Mouse (Mus musculus): Measurements from ENCODE around the gene Fbxl17. TPM values are rescaled to one million over a fixed set of nuclear protein-coding genes. Genes with fewer than 3 reads are reported as not detected.

The Fbxl17 gene
- polyA plus RNA-seq, 1 experiment = 7.3 TPM

DNA sequence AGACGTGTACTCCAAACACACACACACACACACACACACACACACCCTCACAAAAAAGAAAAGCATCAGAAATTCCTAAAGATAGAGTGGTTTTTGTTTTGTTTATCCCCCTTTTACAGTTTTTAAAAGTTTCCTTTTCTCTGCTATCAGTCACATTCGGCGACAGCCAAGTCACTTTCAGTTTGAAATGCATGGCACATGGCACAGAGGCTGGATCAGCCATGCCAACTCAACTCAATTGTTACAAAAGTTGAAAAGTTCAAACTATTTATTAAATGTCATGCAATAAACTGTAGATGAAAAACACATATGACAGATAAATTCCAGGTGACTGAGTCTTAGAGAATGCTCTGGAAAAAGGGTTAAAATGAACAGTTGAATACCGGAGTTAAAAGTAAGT is 287.8 kb downstream of the Fbxl17 start:
- no peaks in the 10 kb centered on the region for H3K4me1 ChIP-seq (replicated peaks; ENCODE audit: control insufficient read depth, insufficient read depth, low read length)
- H3K27ac ChIP-seq (ENCODE audit: control insufficient read depth, insufficient read depth, low read length) = no peak overlapping the region
- H3K27me3 ChIP-seq (ENCODE audit: control insufficient read depth, insufficient read depth, low read length) = no peaks in the 10 kb centered on the region
- no peak overlapping the region for H3K4me3 ChIP-seq (ENCODE audit: control insufficient read depth, insufficient read depth, low read length)
- 94% methylated on average over 4 of the region's 4 CpGs for WGBS
- TF ChIP-seq CTCF (IDR thresholded peaks at IDR 0.05; ENCODE audit: borderline replicate concordance, control insufficient read depth, extremely low read depth, insufficient read depth, low read length, poor library complexity) (no peak), POLR2A (IDR thresholded peaks at IDR 0.05; ENCODE audit: control insufficient read depth, extremely low read depth, insufficient read depth, low read length, poor library complexity) (no peak)
- no peak for DNase-seq
- no peaks in the 10 kb centered on the region for H3K36me3 ChIP-seq (ENCODE audit: control insufficient read depth, insufficient read depth, low read length)

DNA sequence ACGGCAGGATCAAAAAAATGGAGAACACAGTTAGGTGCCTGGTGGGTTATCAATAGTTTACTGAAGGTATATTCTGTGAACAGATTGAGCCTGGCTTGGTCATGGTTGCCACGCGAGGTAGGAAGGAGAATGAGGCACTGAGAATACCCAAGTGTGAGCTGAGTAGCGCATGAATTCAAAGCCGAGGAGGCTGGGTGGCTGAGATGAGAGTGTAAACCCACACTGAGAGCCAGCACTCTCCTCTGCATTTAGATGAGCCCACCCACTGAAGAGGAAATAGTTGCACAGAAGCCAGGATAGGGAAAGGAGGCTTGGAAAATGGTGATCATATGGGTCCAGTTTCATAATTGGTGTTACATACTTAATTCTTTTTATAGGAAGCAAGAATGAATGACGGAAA is 290.7 kb downstream of the Fbxl17 start:
- TF ChIP-seq CTCF (IDR thresholded peaks at IDR 0.05; ENCODE audit: borderline replicate concordance, control insufficient read depth, extremely low read depth, insufficient read depth, low read length, poor library complexity) (no peak), POLR2A (IDR thresholded peaks at IDR 0.05; ENCODE audit: control insufficient read depth, extremely low read depth, insufficient read depth, low read length, poor library complexity) (no peak)
- Histone ChIP-seq H3K4me1 (replicated peaks; ENCODE audit: control insufficient read depth, insufficient read depth, low read length) (no peaks in the 10 kb centered on the region), H3K36me3 (ENCODE audit: control insufficient read depth, insufficient read depth, low read length) (no peaks in the 10 kb centered on the region), H3K27me3 (ENCODE audit: control insufficient read depth, insufficient read depth, low read length) (no peaks in the 10 kb centered on the region), H3K4me3 (ENCODE audit: control insufficient read depth, insufficient read depth, low read length) (no peak overlapping the region), H3K27ac (ENCODE audit: control insufficient read depth, insufficient read depth, low read length) (no peak overlapping the region)
- no peak for DNase-seq
- over 99% methylated on average over 6 of the region's 6 CpGs for WGBS

DNA sequence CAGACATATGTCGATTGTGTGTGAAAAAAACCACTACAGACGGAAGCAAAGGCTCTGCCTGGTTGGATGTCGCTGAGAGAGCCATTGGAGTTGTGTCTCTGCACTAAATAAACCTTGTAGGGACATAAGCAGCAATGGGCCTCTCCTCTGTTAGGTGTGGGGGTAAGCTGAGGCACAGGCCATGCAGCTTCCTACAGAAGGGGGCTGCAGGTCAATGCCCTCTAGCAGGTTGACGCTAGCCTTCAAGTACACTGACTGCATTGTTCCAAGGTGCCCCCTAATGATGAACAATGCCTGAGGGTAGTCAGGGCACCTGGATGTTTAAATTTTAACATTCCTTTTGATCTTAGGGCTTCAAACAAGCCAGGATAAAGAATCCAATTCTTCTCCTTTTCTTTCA is 291.5 kb downstream of the Fbxl17 start:
- WGBS = 97% methylated on average over 4 of the region's 4 CpGs
- no peak for DNase-seq
- TF ChIP-seq CTCF (IDR thresholded peaks at IDR 0.05; ENCODE audit: borderline replicate concordance, control insufficient read depth, extremely low read depth, insufficient read depth, low read length, poor library complexity) = no peak
- TF ChIP-seq POLR2A (IDR thresholded peaks at IDR 0.05; ENCODE audit: control insufficient read depth, extremely low read depth, insufficient read depth, low read length, poor library complexity) = no peak
- H3K4me1 ChIP-seq (replicated peaks; ENCODE audit: control insufficient read depth, insufficient read depth, low read length) = no peaks in the 10 kb centered on the region
- H3K4me3 ChIP-seq (ENCODE audit: control insufficient read depth, insufficient read depth, low read length) = no peak overlapping the region
- H3K27me3 ChIP-seq (ENCODE audit: control insufficient read depth, insufficient read depth, low read length) = no peaks in the 10 kb centered on the region
- H3K36me3 ChIP-seq (ENCODE audit: control insufficient read depth, insufficient read depth, low read length) = no peaks in the 10 kb centered on the region
- H3K27ac ChIP-seq (ENCODE audit: control insufficient read depth, insufficient read depth, low read length) = no peak overlapping the region

DNA sequence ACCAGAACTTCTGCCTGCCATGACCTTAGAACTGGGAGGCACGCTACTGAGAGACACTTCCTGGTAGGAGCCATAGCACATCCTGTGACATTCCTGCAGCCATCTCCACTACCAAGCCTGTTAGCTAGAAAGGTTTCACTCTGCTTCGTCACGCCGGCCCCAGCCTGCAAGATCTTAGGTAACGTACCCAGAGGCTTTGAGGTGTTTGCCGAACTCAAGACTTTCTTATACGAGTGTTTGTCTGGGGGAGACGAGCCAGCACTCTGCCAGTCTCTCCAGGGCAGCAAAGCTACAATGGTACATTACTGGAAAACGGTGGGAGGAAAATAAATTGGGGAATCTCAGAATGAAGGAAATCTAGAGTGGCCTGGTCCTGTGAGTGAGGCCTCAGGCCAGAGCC is 292.1 kb downstream of the Fbxl17 start:
- Histone ChIP-seq H3K36me3 (ENCODE audit: control insufficient read depth, insufficient read depth, low read length) (no peaks in the 10 kb centered on the region), H3K4me1 (replicated peaks; ENCODE audit: control insufficient read depth, insufficient read depth, low read length) (no peaks in the 10 kb centered on the region), H3K27ac (ENCODE audit: control insufficient read depth, insufficient read depth, low read length) (no peak overlapping the region), H3K4me3 (ENCODE audit: control insufficient read depth, insufficient read depth, low read length) (no peak overlapping the region), H3K27me3 (ENCODE audit: control insufficient read depth, insufficient read depth, low read length) (no peaks in the 10 kb centered on the region)
- no peak for TF ChIP-seq CTCF (IDR thresholded peaks at IDR 0.05; ENCODE audit: borderline replicate concordance, control insufficient read depth, extremely low read depth, insufficient read depth, low read length, poor library complexity)
- no peak for TF ChIP-seq POLR2A (IDR thresholded peaks at IDR 0.05; ENCODE audit: control insufficient read depth, extremely low read depth, insufficient read depth, low read length, poor library complexity)
- no peak for DNase-seq
- WGBS = 95% methylated on average over 9 of the region's 9 CpGs

DNA sequence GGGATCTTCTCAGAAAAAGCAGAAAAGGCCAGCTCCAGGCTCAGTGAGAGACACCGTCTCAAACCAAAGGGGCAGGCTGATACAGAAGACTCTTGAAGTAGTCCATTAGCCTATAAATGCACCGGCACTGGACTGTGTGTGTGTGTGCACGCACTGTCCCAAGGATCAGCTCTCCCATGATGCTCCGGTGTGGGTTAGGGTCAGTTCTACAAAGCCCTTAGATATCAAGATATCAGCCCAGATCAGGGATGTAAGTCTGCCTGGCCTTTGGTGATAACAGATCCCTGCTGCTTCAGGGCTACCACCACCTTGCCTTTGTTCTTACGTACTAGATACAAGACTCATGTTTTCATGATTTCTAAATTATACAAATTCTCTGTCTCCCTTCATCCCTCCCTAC is 294.5 kb downstream of the Fbxl17 start:
- Histone ChIP-seq H3K27me3 (ENCODE audit: control insufficient read depth, insufficient read depth, low read length) (no peaks in the 10 kb centered on the region), H3K4me1 (replicated peaks; ENCODE audit: control insufficient read depth, insufficient read depth, low read length) (no peaks in the 10 kb centered on the region), H3K36me3 (ENCODE audit: control insufficient read depth, insufficient read depth, low read length) (no peaks in the 10 kb centered on the region), H3K27ac (ENCODE audit: control insufficient read depth, insufficient read depth, low read length) (no peak overlapping the region), H3K4me3 (ENCODE audit: control insufficient read depth, insufficient read depth, low read length) (no peak overlapping the region)
- TF ChIP-seq CTCF (IDR thresholded peaks at IDR 0.05; ENCODE audit: borderline replicate concordance, control insufficient read depth, extremely low read depth, insufficient read depth, low read length, poor library complexity) (no peak), POLR2A (IDR thresholded peaks at IDR 0.05; ENCODE audit: control insufficient read depth, extremely low read depth, insufficient read depth, low read length, poor library complexity) (no peak)
- WGBS = 100% methylated on average over 5 of the region's 5 CpGs
- no peak for DNase-seq

DNA sequence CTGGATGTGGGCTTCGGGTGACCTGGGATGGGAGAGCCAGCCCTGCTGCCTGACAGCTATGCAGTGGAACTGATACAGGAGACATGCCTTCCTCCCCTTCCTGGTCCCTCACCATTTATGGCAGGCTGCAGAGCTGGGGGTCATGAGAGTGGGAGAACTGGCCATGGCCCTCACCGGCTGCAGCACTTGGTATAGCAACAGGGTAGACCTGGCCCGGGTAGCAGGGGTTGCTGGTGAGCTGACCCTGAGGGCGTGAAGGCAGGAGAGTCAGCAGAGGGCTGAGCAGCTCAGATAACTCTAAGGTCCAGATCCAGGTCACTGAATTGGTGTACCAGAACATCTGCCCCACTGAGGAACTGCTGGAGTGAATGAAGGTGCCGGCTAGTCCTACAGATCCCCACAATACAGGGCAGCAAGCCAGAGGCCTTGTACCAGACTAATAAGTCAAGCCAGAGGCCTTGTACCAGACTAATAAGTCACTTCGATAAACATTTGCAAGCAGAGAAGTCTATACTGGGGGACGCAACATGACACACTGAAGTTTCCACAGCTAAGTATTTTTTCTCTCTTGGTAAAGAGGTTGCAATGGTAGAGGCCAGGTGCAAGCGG is 296.1 kb downstream of the Fbxl17 start:
- no peak for DNase-seq
- 95% methylated on average over 8 of the region's 8 CpGs for WGBS
- no peaks in the 10 kb centered on the region for H3K4me1 ChIP-seq (replicated peaks; ENCODE audit: control insufficient read depth, insufficient read depth, low read length)

DNA sequence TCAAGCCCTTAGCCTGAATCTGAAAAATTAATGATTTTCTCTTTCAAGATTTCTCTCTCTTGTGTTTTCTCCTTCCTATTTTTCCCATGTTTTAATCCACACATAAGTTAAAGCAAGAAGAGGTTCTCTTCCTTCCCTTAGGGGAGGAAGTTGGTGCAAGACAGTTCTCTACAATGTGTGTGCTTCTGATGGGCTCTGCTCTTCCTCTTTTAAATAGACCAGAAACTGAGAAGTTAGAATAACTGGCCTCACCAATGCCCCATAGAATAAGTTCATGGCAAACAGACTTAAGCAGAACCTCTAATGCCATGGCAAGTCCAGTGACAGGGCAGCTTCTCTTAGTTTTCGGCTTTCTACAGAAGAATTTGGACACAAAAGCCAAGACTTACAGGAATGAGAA is 301.1 kb downstream of the Fbxl17 start:
- H3K4me1 ChIP-seq (replicated peaks; ENCODE audit: control insufficient read depth, insufficient read depth, low read length) = no peaks in the 10 kb centered on the region
- TF ChIP-seq POLR2A (IDR thresholded peaks at IDR 0.05; ENCODE audit: control insufficient read depth, extremely low read depth, insufficient read depth, low read length, poor library complexity) = no peak
- no peak for TF ChIP-seq CTCF (IDR thresholded peaks at IDR 0.05; ENCODE audit: borderline replicate concordance, control insufficient read depth, extremely low read depth, insufficient read depth, low read length, poor library complexity)

More for the DNA sequence above, 296.1 kb downstream of the Fbxl17 start:
- H3K27me3 ChIP-seq (ENCODE audit: control insufficient read depth, insufficient read depth, low read length) = no peaks in the 10 kb centered on the region
- H3K27ac ChIP-seq (ENCODE audit: control insufficient read depth, insufficient read depth, low read length) = no peak overlapping the region
- no peak overlapping the region for H3K4me3 ChIP-seq (ENCODE audit: control insufficient read depth, insufficient read depth, low read length)
- H3K36me3 ChIP-seq (ENCODE audit: control insufficient read depth, insufficient read depth, low read length) = no peaks in the 10 kb centered on the region
- TF ChIP-seq CTCF (IDR thresholded peaks at IDR 0.05; ENCODE audit: borderline replicate concordance, control insufficient read depth, extremely low read depth, insufficient read depth, low read length, poor library complexity) (no peak), POLR2A (IDR thresholded peaks at IDR 0.05; ENCODE audit: control insufficient read depth, extremely low read depth, insufficient read depth, low read length, poor library complexity) (no peak)

More for the DNA sequence above, 301.1 kb downstream of the Fbxl17 start:
- Histone ChIP-seq H3K27ac (ENCODE audit: control insufficient read depth, insufficient read depth, low read length) (no peak overlapping the region), H3K27me3 (ENCODE audit: control insufficient read depth, insufficient read depth, low read length) (no peaks in the 10 kb centered on the region), H3K36me3 (ENCODE audit: control insufficient read depth, insufficient read depth, low read length) (no peaks in the 10 kb centered on the region), H3K4me3 (ENCODE audit: control insufficient read depth, insufficient read depth, low read length) (no peak overlapping the region)
- no peak for DNase-seq
- 100% methylated on average over 1 of the region's 1 CpGs for WGBS
